Mouse (Mus musculus): ENCODE data around the gene 7530416G11Rik. TPM values are rescaled to one million over a fixed set of nuclear protein-coding genes. Genes with fewer than 3 reads are reported as not detected.

7530416G11Rik gene
- polyA plus RNA-seq, 1 experiment from 2014 or later: not detected

DNA sequence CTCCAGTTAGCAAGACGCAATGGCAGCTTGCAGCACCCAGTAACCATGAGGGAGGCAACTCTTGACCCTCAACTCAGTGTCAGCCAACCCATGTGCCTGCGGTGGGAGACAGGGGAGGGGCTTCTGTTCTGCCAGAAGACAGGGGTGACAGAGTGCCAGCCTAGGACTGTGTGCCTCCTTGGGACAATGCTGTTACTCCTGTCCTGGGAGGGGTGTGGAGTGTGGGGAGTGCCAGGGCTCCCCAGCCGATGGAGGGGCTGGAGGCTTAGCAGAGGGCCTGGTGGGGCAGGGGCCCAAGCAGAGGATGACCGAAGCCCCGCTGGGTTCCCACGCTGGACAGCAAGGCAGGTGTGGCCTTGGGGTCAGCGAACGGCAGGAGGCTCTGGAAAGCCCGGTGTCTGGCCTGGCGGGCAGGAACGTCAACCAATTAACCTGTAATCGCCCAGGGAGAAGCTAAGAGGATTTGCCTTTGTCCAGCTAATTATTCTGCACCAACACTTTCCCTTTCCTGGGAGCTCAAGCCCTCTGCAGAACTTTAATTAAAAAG, 21.4 kb upstream of the 7530416G11Rik start:
- no peak overlapping the region for H3K27ac ChIP-seq (ENCODE audit: low read length)
- H3K9ac ChIP-seq (replicated peaks; ENCODE audit: low read depth, low read length): no peak overlapping the region
- peaks cover 9% of the 10 kb centered on the region for H3K4me1 ChIP-seq (ENCODE audit: control insufficient read depth, insufficient read depth, low read length)
- no peak for ATAC-seq (ENCODE audit: insufficient number of reproducible peaks, insufficient read depth, low FRiP score, low read depth)
- H3K4me3 ChIP-seq (ENCODE audit: low read depth, low read length): no peak overlapping the region
- 38% methylated on average over 12 of the region's 12 CpGs for WGBS
- no peaks in the 10 kb centered on the region for H3K36me3 ChIP-seq (ENCODE audit: control insufficient read depth, insufficient read depth, low read length)
- H3K27me3 ChIP-seq (ENCODE audit: control insufficient read depth, insufficient read depth, low read length): no peaks in the 10 kb centered on the region
- no peak overlapping the region for H3K4me2 ChIP-seq (replicated peaks; ENCODE audit: low read depth, low read length)
- no peaks in the 10 kb centered on the region for H3K9me3 ChIP-seq (ENCODE audit: control insufficient read depth, low read depth, low read length)

GRCm38 (mm10) chr15:85523173-85523991, 20.4 kb upstream of the 7530416G11Rik start:
- Histone ChIP-seq H3K27ac (ENCODE audit: low read length) (no peak overlapping the region), H3K9me3 (ENCODE audit: control insufficient read depth, low read depth, low read length) (no peaks in the 10 kb centered on the region)
- ATAC-seq (ENCODE audit: insufficient number of reproducible peaks, insufficient read depth, low FRiP score, low read depth): peak; percentile 61; the same call in 1 of the 2 replicates

GRCm38 (mm10) chr15:85519438-85519837, 16.4 kb upstream of the 7530416G11Rik start:
- no peak overlapping the region for H3K9ac ChIP-seq (replicated peaks; ENCODE audit: low read depth, low read length)
- 58% methylated on average over 4 of the region's 4 CpGs for WGBS
- no peak overlapping the region for H3K27ac ChIP-seq (ENCODE audit: low read length)
- no peak overlapping the region for H3K4me2 ChIP-seq (replicated peaks; ENCODE audit: low read depth, low read length)
- ATAC-seq (ENCODE audit: insufficient number of reproducible peaks, insufficient read depth, low FRiP score, low read depth): peak; percentile 61; the same call in 1 of the 2 replicates
- no peaks in the 10 kb centered on the region for H3K9me3 ChIP-seq (ENCODE audit: control insufficient read depth, low read depth, low read length)
- H3K4me3 ChIP-seq (ENCODE audit: low read depth, low read length): no peak overlapping the region
- H3K27me3 ChIP-seq (ENCODE audit: control insufficient read depth, insufficient read depth, low read length): no peaks in the 10 kb centered on the region
- H3K4me1 ChIP-seq (ENCODE audit: control insufficient read depth, insufficient read depth, low read length): peaks cover 9% of the 10 kb centered on the region
- H3K36me3 ChIP-seq (ENCODE audit: control insufficient read depth, insufficient read depth, low read length): no peaks in the 10 kb centered on the region

More at GRCm38 (mm10) chr15:85523173-85523991, 20.4 kb upstream of the 7530416G11Rik start:
- no peak overlapping the region for H3K9ac ChIP-seq (replicated peaks; ENCODE audit: low read depth, low read length)
- H3K4me3 ChIP-seq (ENCODE audit: low read depth, low read length): no peak overlapping the region
- peaks cover 9% of the 10 kb centered on the region for H3K4me1 ChIP-seq (ENCODE audit: control insufficient read depth, insufficient read depth, low read length)
- H3K4me2 ChIP-seq (replicated peaks; ENCODE audit: low read depth, low read length): peak overlapping the region; percentile 18; the same call in 1 of the 2 replicates
- H3K27me3 ChIP-seq (ENCODE audit: control insufficient read depth, insufficient read depth, low read length): no peaks in the 10 kb centered on the region
- no peaks in the 10 kb centered on the region for H3K36me3 ChIP-seq (ENCODE audit: control insufficient read depth, insufficient read depth, low read length)
- 6% methylated on average over 14 of the region's 14 CpGs for WGBS

DNA sequence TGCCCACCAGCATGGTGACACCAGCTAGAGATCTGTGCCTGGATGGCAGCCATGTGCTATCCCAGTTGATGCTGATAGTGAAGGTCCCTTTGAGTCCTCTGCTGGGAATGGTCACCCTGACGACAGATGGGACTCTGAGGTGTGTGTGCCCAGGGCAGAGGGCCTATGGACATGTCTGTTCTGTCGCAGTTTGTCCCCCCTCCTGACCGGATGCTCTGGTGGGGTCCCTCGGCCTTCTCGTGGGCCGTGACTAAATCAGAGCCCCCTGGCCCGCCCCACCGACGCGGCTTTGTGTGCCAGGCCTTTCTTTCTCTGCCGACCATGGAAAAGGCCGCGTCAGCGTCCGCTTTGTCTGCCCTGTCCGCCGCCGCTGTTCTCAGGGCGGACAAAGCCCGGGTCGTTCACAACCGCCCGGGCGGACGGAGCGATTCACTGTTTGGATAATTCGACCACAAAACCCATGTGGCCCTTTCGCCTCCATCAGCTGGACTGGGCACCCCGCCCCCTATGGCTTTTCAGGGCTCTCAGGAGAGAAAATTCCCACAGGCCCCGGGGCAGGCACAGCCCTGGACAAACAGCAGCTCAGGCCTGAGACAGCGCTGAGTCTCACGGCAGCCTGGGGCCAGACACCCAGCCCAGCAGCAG, 4.5 kb upstream of the 7530416G11Rik start:
- no peaks in the 10 kb centered on the region for H3K4me1 ChIP-seq (ENCODE audit: control insufficient read depth, insufficient read depth, low read length)
- H3K27me3 ChIP-seq (ENCODE audit: control insufficient read depth, insufficient read depth, low read length): no peaks in the 10 kb centered on the region
- no peak overlapping the region for H3K4me3 ChIP-seq (ENCODE audit: low read depth, low read length)
- H3K9ac ChIP-seq (replicated peaks; ENCODE audit: low read depth, low read length): no peak overlapping the region
- H3K4me2 ChIP-seq (replicated peaks; ENCODE audit: low read depth, low read length): no peak overlapping the region
- no peak overlapping the region for H3K27ac ChIP-seq (ENCODE audit: low read length)
- no peaks in the 10 kb centered on the region for H3K36me3 ChIP-seq (ENCODE audit: control insufficient read depth, insufficient read depth, low read length)
- 71% methylated on average over 32 of the region's 32 CpGs for WGBS
- ATAC-seq (ENCODE audit: insufficient number of reproducible peaks, insufficient read depth, low FRiP score, low read depth): no peak
- H3K9me3 ChIP-seq (ENCODE audit: control insufficient read depth, low read depth, low read length): no peaks in the 10 kb centered on the region

GRCm38 (mm10) chr15:85506680-85507079, 3.7 kb upstream of the 7530416G11Rik start:
- Histone ChIP-seq H3K36me3 (ENCODE audit: control insufficient read depth, insufficient read depth, low read length) (no peaks in the 10 kb centered on the region), H3K4me1 (ENCODE audit: control insufficient read depth, insufficient read depth, low read length) (no peaks in the 10 kb centered on the region), H3K9me3 (ENCODE audit: control insufficient read depth, low read depth, low read length) (no peaks in the 10 kb centered on the region), H3K4me3 (ENCODE audit: low read depth, low read length) (no peak overlapping the region), H3K9ac (replicated peaks; ENCODE audit: low read depth, low read length) (no peak overlapping the region), H3K27me3 (ENCODE audit: control insufficient read depth, insufficient read depth, low read length) (no peaks in the 10 kb centered on the region), H3K4me2 (replicated peaks; ENCODE audit: low read depth, low read length) (no peak overlapping the region), H3K27ac (ENCODE audit: low read length) (no peak overlapping the region)
- 43% methylated on average over 1 of the region's 1 CpGs for WGBS
- ATAC-seq (ENCODE audit: insufficient number of reproducible peaks, insufficient read depth, low FRiP score, low read depth): no peak

GRCm38 (mm10) chr15:85505118-85505925, 2.3 kb upstream of the 7530416G11Rik start:
- 0 out of 2 replicates have a peak, but pooled peaks have one; percentile 18 for ATAC-seq (ENCODE audit: insufficient number of reproducible peaks, insufficient read depth, low FRiP score, low read depth)
- H3K9me3 ChIP-seq (ENCODE audit: control insufficient read depth, low read depth, low read length): no peaks in the 10 kb centered on the region
- no peaks in the 10 kb centered on the region for H3K4me1 ChIP-seq (ENCODE audit: control insufficient read depth, insufficient read depth, low read length)
- H3K27ac ChIP-seq (ENCODE audit: low read length): no peak overlapping the region
- no peaks in the 10 kb centered on the region for H3K27me3 ChIP-seq (ENCODE audit: control insufficient read depth, insufficient read depth, low read length)
- H3K4me3 ChIP-seq (ENCODE audit: low read depth, low read length): no peak overlapping the region
- 56% methylated on average over 14 of the region's 14 CpGs for WGBS
- H3K4me2 ChIP-seq (replicated peaks; ENCODE audit: low read depth, low read length): no peak overlapping the region
- H3K9ac ChIP-seq (replicated peaks; ENCODE audit: low read depth, low read length): no peak overlapping the region
- H3K36me3 ChIP-seq (ENCODE audit: control insufficient read depth, insufficient read depth, low read length): no peaks in the 10 kb centered on the region

GRCm38 (mm10) chr15:85500267-85500666, 2.8 kb downstream of the 7530416G11Rik start:
- Histone ChIP-seq H3K4me3 (ENCODE audit: low read depth, low read length) (no peak overlapping the region), H3K27me3 (ENCODE audit: control insufficient read depth, insufficient read depth, low read length) (no peaks in the 10 kb centered on the region), H3K9me3 (ENCODE audit: control insufficient read depth, low read depth, low read length) (no peaks in the 10 kb centered on the region), H3K9ac (replicated peaks; ENCODE audit: low read depth, low read length) (no peak overlapping the region), H3K4me1 (ENCODE audit: control insufficient read depth, insufficient read depth, low read length) (no peaks in the 10 kb centered on the region), H3K36me3 (ENCODE audit: control insufficient read depth, insufficient read depth, low read length) (no peaks in the 10 kb centered on the region), H3K4me2 (replicated peaks; ENCODE audit: low read depth, low read length) (no peak overlapping the region), H3K27ac (ENCODE audit: low read length) (no peak overlapping the region)
- WGBS: 87% methylated on average over 10 of the region's 10 CpGs
- no peak for ATAC-seq (ENCODE audit: insufficient number of reproducible peaks, insufficient read depth, low FRiP score, low read depth)

DNA sequence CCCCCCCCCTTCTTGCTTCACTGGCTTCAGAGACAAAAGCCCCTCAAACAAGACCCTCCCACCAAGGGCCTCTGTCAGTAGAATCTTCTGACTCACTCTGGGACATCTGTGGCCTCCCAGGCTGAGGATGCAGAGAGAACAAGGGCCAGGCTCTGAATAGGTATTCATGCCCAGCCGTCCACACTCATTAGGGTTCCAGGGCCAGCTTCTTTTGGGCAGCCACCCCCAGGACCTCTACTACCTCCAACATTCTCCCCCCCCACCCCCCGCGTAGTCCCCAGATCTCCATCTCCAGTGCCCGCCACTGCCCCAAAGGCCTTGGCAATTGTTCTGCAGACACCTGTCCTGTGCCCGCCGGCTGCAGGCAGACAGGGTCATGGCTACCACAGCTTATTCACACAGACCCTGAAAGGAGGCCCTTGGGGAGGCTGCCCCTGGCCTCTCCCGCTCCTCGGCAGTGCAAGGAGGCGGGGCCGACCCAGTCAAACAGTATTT, 5.0 kb downstream of the 7530416G11Rik start:
- no peak overlapping the region for H3K9ac ChIP-seq (replicated peaks; ENCODE audit: low read depth, low read length)
- H3K4me3 ChIP-seq (ENCODE audit: low read depth, low read length): no peak overlapping the region
- no peaks in the 10 kb centered on the region for H3K9me3 ChIP-seq (ENCODE audit: control insufficient read depth, low read depth, low read length)
- ATAC-seq (ENCODE audit: insufficient number of reproducible peaks, insufficient read depth, low FRiP score, low read depth): no peak
- WGBS: 45% methylated on average over 10 of the region's 10 CpGs
- H3K27me3 ChIP-seq (ENCODE audit: control insufficient read depth, insufficient read depth, low read length): no peaks in the 10 kb centered on the region
- no peaks in the 10 kb centered on the region for H3K4me1 ChIP-seq (ENCODE audit: control insufficient read depth, insufficient read depth, low read length)
- no peak overlapping the region for H3K4me2 ChIP-seq (replicated peaks; ENCODE audit: low read depth, low read length)
- no peak overlapping the region for H3K27ac ChIP-seq (ENCODE audit: low read length)
- no peaks in the 10 kb centered on the region for H3K36me3 ChIP-seq (ENCODE audit: control insufficient read depth, insufficient read depth, low read length)

Measured in stomach, embryonic 14.5 days (tissue).